Mouse (Mus musculus): ENCODE results near the gene Tet3. TPM values are rescaled to one million over a fixed set of nuclear protein-coding genes. Genes with fewer than 3 reads are reported as not detected.

The Tet3 gene
- polyA plus RNA-seq (2014; fragmentation: Nextera tagmentation; extraction: Ambion mirVana) = 38.5 and 39.9 TPM in 2 replicates

DNA sequence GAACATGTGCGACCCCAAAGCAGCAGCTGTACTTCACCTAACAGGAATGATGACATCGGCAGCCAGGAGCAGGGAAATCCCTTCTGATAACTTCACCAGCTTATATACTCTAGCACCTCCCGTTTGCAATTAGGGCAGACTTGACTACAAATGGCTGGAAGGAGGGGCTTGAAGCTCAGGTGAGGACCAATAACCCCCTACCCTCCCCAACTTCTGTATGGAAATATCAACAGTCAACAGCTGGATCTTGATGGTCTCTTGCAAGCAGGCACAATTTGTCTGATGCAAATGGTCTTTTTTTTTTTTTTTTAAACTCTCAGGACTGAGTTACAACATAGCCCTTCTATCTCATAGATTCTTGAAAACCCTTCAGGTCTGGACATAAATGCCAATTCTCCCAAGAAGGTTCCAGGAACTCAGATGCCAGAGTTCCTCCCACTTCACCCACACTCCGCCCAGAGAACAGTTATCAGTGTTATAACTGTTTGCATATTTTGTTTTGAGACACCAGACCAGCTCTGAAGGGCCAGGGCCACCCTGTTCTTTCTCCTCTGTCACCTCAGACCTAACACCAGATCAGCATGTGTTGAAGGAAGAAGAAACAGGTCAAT is at the start of gene Tet3:
TSS of gene Tet3 (minus strand) at position 51 of the 611 bp plus-strand sequence.
- no peak within 1 kb of the TSS for H3K27ac ChIP-seq (ENCODE audit: low read depth, low read length)
- no peaks in the 10 kb centered on the region for H3K27me3 ChIP-seq (ENCODE audit: control insufficient read depth, insufficient read depth, low read length)
- no peaks in the 10 kb centered on the region for H3K36me3 ChIP-seq (ENCODE audit: control insufficient read depth, insufficient read depth, low read length)
- H3K4me2 ChIP-seq = no peak within 1 kb of the TSS
- DNase-seq (ENCODE audit: low spot score, missing footprints) (peak; percentile 19), ATAC-seq (ENCODE audit: low FRiP score) (no peak)
- peaks cover 20% of the 10 kb centered on the region for H3K4me1 ChIP-seq (ENCODE audit: control insufficient read depth, insufficient read depth, low read length)
- no peak within 1 kb of the TSS for H3K4me3 ChIP-seq (ENCODE audit: low read depth, low read length)
- no peaks in the 10 kb centered on the region for H3K9me3 ChIP-seq (ENCODE audit: control insufficient read depth, low read length)
- H3K9ac ChIP-seq (ENCODE audit: low read length) = no peak within 1 kb of the TSS
- 78% methylated on average over 4 of the region's 4 CpGs for WGBS

DNA sequence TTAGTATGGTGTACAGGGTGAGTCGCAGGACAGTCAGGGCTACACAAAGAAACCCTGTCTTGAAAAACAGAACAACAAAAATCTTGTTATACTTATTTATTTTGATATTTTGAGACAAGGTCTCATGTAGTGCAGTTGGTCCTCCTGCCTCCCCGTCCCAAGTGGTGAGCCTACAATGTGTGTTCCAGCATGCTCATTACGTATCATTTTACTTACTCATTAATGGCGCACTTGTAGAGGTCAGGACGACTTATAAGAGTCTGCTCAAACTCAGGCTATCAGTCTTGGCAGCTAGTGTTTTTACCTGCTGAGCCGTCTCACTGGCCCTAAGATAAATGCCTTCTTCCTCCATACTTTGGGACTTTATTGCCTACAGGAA is 48.3 kb upstream of the Tet3 start:
- H3K36me3 ChIP-seq (ENCODE audit: control insufficient read depth, insufficient read depth, low read length) = no peaks in the 10 kb centered on the region
- peaks cover 4% of the 10 kb centered on the region for H3K4me1 ChIP-seq (ENCODE audit: control insufficient read depth, insufficient read depth, low read length)
- H3K27ac ChIP-seq (ENCODE audit: low read depth, low read length) = peak overlapping the region; percentile 77; the same call in 1 of the 2 replicates
- H3K4me2 ChIP-seq = peak overlapping the region; percentile 76
- ATAC-seq (ENCODE audit: low FRiP score) (peak; percentile 45; the same call in 1 of the 2 replicates), DNase-seq (ENCODE audit: low spot score, missing footprints) (no peak)
- H3K9ac ChIP-seq (ENCODE audit: low read length) = peak overlapping the region; percentile 87
- WGBS = 32% methylated on average over 6 of the region's 6 CpGs
- no peaks in the 10 kb centered on the region for H3K9me3 ChIP-seq (ENCODE audit: control insufficient read depth, low read length)
- H3K4me3 ChIP-seq (ENCODE audit: low read depth, low read length) = peak overlapping the region; percentile 83
- H3K27me3 ChIP-seq (ENCODE audit: control insufficient read depth, insufficient read depth, low read length) = no peaks in the 10 kb centered on the region

DNA sequence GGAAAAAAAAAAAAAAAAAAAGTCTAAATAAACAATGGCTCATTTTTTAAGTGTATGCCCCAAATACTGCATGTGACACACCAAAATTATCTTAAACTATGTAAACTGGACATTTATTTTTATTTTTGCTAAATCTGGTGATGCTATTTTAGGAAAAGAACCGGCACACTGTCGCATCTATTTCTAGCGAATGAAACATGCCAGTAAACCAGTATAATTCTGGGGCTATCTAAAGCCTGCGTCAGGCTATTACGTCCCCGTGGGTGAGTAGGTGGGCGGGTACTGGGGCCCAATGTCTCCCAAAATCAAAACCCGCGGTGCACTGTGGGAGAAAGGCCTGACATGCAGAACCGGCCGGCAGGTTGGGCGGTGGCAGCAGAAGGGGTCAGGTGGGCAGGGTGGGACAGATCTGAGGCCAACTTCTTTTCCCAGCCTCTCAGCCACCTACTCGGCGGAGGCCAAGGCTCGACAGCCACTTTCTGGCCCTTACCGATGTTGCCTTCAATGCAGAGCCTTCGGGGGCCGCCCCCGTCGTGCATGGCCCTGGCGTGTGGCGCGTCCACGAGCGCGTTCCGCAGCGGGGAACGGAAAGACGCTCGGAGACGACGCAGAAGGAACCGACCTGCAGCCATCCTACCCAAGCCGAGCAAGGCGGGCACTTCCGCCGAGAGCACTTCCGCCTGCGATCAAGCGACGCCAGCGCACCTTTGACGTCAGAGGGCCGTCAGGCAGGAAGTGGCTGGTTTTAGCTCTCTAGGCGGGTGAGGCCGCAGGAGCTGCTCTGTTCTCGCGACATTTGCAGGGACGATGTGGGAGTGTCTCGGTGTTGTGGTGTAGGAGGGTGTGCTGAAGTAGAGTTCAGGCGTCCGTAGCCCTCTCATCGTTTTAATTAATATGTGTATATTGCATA is 47.6 kb upstream of the Tet3 start, which contains the start of gene Dguok:
TSS of gene Dguok (minus strand) at position 712 of the 910 bp plus-strand sequence.
- ATAC-seq (ENCODE audit: low FRiP score) (peak; percentile 100), DNase-seq (ENCODE audit: low spot score, missing footprints) (peak; percentile 99)
- Histone ChIP-seq H3K4me1 (ENCODE audit: control insufficient read depth, insufficient read depth, low read length) (peaks cover 4% of the 10 kb centered on the region), H3K27me3 (ENCODE audit: control insufficient read depth, insufficient read depth, low read length) (no peaks in the 10 kb centered on the region), H3K36me3 (ENCODE audit: control insufficient read depth, insufficient read depth, low read length) (no peaks in the 10 kb centered on the region), H3K9ac (ENCODE audit: low read length) (peak within 1 kb of the TSS; percentile 87), H3K4me2 (peak within 1 kb of the TSS; percentile 76), H3K4me3 (ENCODE audit: low read depth, low read length) (peak within 1 kb of the TSS; percentile 83), H3K27ac (ENCODE audit: low read depth, low read length) (peak within 1 kb of the TSS; percentile 77), H3K9me3 (ENCODE audit: control insufficient read depth, low read length) (no peaks in the 10 kb centered on the region)
- under 1% methylated on average over 54 of the region's 54 CpGs for WGBS

DNA sequence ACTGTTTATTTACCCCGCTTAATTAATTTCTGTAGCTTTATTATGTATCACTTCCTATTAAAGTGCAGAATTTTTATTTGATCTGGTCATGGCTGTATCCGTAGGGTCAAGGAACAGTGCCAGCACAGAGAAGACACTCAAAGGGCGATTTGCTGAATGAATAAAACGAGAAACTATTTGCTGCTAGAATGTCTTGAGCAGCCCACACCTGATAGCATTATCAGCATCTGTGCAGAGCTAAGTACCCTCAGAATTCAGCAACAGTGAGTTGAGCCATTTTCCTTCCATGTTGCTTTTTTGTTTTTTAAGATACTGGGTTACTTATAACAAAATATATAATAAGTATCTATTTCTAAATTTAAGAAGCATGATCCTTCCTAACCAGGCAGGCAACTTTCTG is 46.7 kb upstream of the Tet3 start:
- Histone ChIP-seq H3K4me1 (ENCODE audit: control insufficient read depth, insufficient read depth, low read length) (peaks cover 4% of the 10 kb centered on the region), H3K4me3 (ENCODE audit: low read depth, low read length) (no peak overlapping the region)

DNA sequence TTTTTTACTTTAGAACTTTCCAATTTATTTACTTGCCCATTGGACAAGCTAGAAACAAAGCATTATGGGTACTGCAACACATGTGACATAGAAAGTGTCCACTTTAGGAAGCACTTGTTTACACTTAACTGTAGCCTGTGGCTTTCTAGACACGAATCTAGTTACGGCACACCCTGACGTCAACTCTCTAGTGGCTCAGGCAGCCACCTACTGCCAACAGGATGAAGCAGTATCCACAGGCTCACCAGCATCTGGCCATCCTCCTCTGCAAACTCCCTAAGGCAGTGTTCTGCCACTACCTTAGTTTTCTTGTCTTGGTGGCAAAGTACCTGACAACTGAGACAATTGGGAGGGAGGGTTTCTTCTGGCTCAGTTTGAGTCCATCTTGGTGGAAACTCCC is 44.5 kb upstream of the Tet3 start:
- H3K4me3 ChIP-seq (ENCODE audit: low read depth, low read length) = no peak overlapping the region
- ATAC-seq (ENCODE audit: low FRiP score) (no peak), DNase-seq (ENCODE audit: low spot score, missing footprints) (no peak)
- no peak overlapping the region for H3K4me2 ChIP-seq
- no peak overlapping the region for H3K9ac ChIP-seq (ENCODE audit: low read length)
- H3K36me3 ChIP-seq (ENCODE audit: control insufficient read depth, insufficient read depth, low read length) = no peaks in the 10 kb centered on the region
- WGBS = 86% methylated on average over 3 of the region's 3 CpGs
- H3K27ac ChIP-seq (ENCODE audit: low read depth, low read length) = no peak overlapping the region
- H3K27me3 ChIP-seq (ENCODE audit: control insufficient read depth, insufficient read depth, low read length) = no peaks in the 10 kb centered on the region
- H3K9me3 ChIP-seq (ENCODE audit: control insufficient read depth, low read length) = no peaks in the 10 kb centered on the region
- H3K4me1 ChIP-seq (ENCODE audit: control insufficient read depth, insufficient read depth, low read length) = peaks cover 4% of the 10 kb centered on the region

More for the DNA sequence above, 46.7 kb upstream of the Tet3 start:
- 89% methylated on average over 4 of the region's 4 CpGs for WGBS
- H3K27ac ChIP-seq (ENCODE audit: low read depth, low read length) = no peak overlapping the region
- H3K9me3 ChIP-seq (ENCODE audit: control insufficient read depth, low read length) = no peaks in the 10 kb centered on the region
- H3K9ac ChIP-seq (ENCODE audit: low read length) = no peak overlapping the region
- H3K27me3 ChIP-seq (ENCODE audit: control insufficient read depth, insufficient read depth, low read length) = no peaks in the 10 kb centered on the region
- no peak for ATAC-seq (ENCODE audit: low FRiP score)
- peak overlapping the region; percentile 76 for H3K4me2 ChIP-seq
- H3K36me3 ChIP-seq (ENCODE audit: control insufficient read depth, insufficient read depth, low read length) = no peaks in the 10 kb centered on the region
- no peak for DNase-seq (ENCODE audit: low spot score, missing footprints)

DNA sequence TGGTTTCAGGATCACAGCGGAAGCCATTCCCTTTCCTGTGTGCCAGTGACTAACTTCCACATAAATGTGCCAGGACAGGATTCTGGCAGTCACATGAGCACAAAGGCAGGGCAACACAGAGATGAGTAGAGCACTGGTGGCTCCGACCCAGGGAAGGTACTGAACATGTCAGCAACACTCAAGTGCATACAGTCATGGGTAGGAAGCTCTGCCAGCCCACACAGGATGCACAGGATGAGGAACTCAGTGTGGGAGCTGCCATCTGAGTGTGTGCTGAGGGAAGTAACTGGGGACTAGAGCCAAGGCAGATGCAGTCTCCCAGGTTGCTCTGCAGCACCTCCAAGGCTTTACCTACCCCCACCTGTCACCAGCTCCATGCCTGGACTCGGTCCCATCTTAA is 43.8 kb upstream of the Tet3 start:
- H3K9me3 ChIP-seq (ENCODE audit: control insufficient read depth, low read length) = no peaks in the 10 kb centered on the region
- peaks cover 4% of the 10 kb centered on the region for H3K4me1 ChIP-seq (ENCODE audit: control insufficient read depth, insufficient read depth, low read length)
- H3K27me3 ChIP-seq (ENCODE audit: control insufficient read depth, insufficient read depth, low read length) = no peaks in the 10 kb centered on the region
- DNase-seq (ENCODE audit: low spot score, missing footprints) (no peak), ATAC-seq (ENCODE audit: low FRiP score) (no peak)
- H3K27ac ChIP-seq (ENCODE audit: low read depth, low read length) = no peak overlapping the region
- H3K36me3 ChIP-seq (ENCODE audit: control insufficient read depth, insufficient read depth, low read length) = no peaks in the 10 kb centered on the region
- no peak overlapping the region for H3K4me2 ChIP-seq
- no peak overlapping the region for H3K4me3 ChIP-seq (ENCODE audit: low read depth, low read length)
- 88% methylated on average over 3 of the region's 3 CpGs for WGBS
- H3K9ac ChIP-seq (ENCODE audit: low read length) = no peak overlapping the region

DNA sequence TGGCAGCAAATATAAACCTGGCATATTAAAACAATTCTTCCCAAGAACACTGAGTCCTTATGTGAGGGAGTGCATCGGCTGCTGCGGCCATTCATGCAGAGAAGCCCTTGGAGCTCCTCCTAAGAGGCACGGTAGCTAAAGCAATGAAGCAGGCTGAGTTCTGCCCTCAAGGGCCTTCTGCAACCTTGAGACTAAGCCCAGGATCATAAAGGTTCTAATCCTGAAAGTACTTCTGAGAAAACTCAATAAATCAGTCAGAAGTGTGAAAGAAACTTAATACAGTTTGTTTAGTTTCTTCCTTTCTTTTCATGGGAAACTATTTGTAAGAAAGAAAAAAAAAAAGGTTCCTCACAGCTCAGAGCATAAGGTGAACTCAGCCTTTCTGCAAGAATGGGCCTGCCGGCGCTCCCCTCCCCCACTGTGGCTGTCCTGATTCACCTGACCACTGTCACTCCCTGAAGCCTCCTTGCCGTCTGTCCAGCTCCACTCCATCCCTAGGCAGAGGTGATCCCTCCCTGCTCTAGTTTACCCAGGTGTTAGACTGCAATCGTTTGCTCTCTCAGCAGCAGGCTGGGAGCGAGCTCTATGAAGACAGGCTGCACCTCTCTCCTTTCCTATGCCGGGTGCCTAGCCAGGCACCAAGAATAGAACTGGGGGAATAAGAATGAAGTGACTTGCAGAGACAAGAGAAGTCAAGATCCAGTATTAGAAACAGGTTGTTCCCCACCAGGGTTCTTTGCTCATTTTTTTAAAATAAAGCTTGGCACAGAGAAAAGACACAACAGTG is 42.8 kb upstream of the Tet3 start:
- Histone ChIP-seq H3K4me3 (ENCODE audit: low read depth, low read length) (no peak overlapping the region), H3K27me3 (ENCODE audit: control insufficient read depth, insufficient read depth, low read length) (no peaks in the 10 kb centered on the region), H3K4me2 (no peak overlapping the region), H3K4me1 (ENCODE audit: control insufficient read depth, insufficient read depth, low read length) (peaks cover 2% of the 10 kb centered on the region; the same call in 1 of the 2 replicates), H3K36me3 (ENCODE audit: control insufficient read depth, insufficient read depth, low read length) (no peaks in the 10 kb centered on the region), H3K9me3 (ENCODE audit: control insufficient read depth, low read length) (no peaks in the 10 kb centered on the region), H3K27ac (ENCODE audit: low read depth, low read length) (no peak overlapping the region), H3K9ac (ENCODE audit: low read length) (no peak overlapping the region)
- ATAC-seq (ENCODE audit: low FRiP score) (no peak), DNase-seq (ENCODE audit: low spot score, missing footprints) (no peak)
- WGBS = 62% methylated on average over 9 of the region's 9 CpGs

DNA sequence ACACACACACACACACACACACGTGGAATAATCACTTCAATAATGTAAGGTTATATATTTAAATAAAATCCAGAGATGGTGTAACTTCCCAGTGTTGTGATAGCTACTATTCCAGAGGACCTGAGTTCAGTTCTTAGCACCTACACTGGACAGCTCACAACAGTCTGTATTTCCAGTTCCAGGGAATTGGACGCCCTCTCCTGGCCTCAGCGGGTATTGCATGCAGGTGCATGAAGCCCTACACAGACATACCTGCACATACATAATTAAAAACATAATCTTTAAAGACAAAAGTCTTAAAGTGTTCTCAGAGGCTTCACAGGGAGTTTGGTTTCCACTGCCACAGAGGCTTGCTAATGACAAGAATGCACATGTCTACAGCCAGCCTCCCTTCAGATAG is 41.6 kb upstream of the Tet3 start:
- no peak for DNase-seq (ENCODE audit: low spot score, missing footprints)
- H3K27me3 ChIP-seq (ENCODE audit: control insufficient read depth, insufficient read depth, low read length) = no peaks in the 10 kb centered on the region
- no peak overlapping the region for H3K4me2 ChIP-seq
- ATAC-seq (ENCODE audit: low FRiP score) = no peak
- no peak overlapping the region for H3K27ac ChIP-seq (ENCODE audit: low read depth, low read length)
- 69% methylated on average over 3 of the region's 3 CpGs for WGBS
- H3K4me3 ChIP-seq (ENCODE audit: low read depth, low read length) = no peak overlapping the region
- no peak overlapping the region for H3K9ac ChIP-seq (ENCODE audit: low read length)
- H3K4me1 ChIP-seq (ENCODE audit: control insufficient read depth, insufficient read depth, low read length) = peaks cover under 1% of the 10 kb centered on the region; the same call in 1 of the 2 replicates
- H3K9me3 ChIP-seq (ENCODE audit: control insufficient read depth, low read length) = no peaks in the 10 kb centered on the region
- no peaks in the 10 kb centered on the region for H3K36me3 ChIP-seq (ENCODE audit: control insufficient read depth, insufficient read depth, low read length)

Data from midbrain, embryonic 11.5 days (tissue).